Mouse (Mus musculus): ENCODE data around the gene Clasp1. TPM values are rescaled to one million over a fixed set of nuclear protein-coding genes. Genes with fewer than 3 reads are reported as not detected.
A peak's percentile ranks its signal among the peaks of the same experiment; 100 is the strongest.

Clasp1 gene
- total RNA-seq, 2 experiments from 2014 or later: 398 to 415 TPM

- DNase-seq: no peak
These were observed 14.1 kb downstream of the Clasp1 start for GRCm38 (mm10) chr1:118402966-118403365.

GRCm38 (mm10) chr1:118403440-118403839, 14.6 kb downstream of the Clasp1 start:
- DNase-seq: no peak

- no peak for DNase-seq
These were observed 18.9 kb downstream of the Clasp1 start for GRCm38 (mm10) chr1:118407586-118408250.

- DNase-seq: no peak
These were observed 20.4 kb downstream of the Clasp1 start for GRCm38 (mm10) chr1:118409249-118409648.

GRCm38 (mm10) chr1:118410824-118411223, 22.0 kb downstream of the Clasp1 start:
- no peak for DNase-seq

- no peak for DNase-seq
These were observed 24.3 kb downstream of the Clasp1 start for GRCm38 (mm10) chr1:118413169-118413568.

GRCm38 (mm10) chr1:118417047-118417730, 28.3 kb downstream of the Clasp1 start:
- DNase-seq: peak in 1 of 2 experiments; percentile 47

GRCm38 (mm10) chr1:118419399-118419798, 30.5 kb downstream of the Clasp1 start:
- no peak for DNase-seq

GRCm38 (mm10) chr1:118421149-118421548, 32.3 kb downstream of the Clasp1 start:
- DNase-seq: no peak

- no peak for DNase-seq
These were observed 34.0 kb downstream of the Clasp1 start for GRCm38 (mm10) chr1:118422812-118423211.

GRCm38 (mm10) chr1:118425982-118426381, 37.1 kb downstream of the Clasp1 start:
- no peak for DNase-seq

- peak in 1 of 2 experiments; percentile 20 for DNase-seq
These were observed 39.7 kb downstream of the Clasp1 start for GRCm38 (mm10) chr1:118428354-118429084.

- no peak for DNase-seq
These were observed 42.7 kb downstream of the Clasp1 start for GRCm38 (mm10) chr1:118431548-118431947.

- DNase-seq: peak in 1 of 2 experiments; percentile 33
These were observed 46.2 kb downstream of the Clasp1 start for GRCm38 (mm10) chr1:118435001-118435473.

GRCm38 (mm10) chr1:118437856-118438255, 49.0 kb downstream of the Clasp1 start:
- DNase-seq: peak; percentile 38 to 39

- DNase-seq: no peak
These were observed 49.5 kb downstream of the Clasp1 start for GRCm38 (mm10) chr1:118438332-118438731.

GRCm38 (mm10) chr1:118440547-118440946, 51.7 kb downstream of the Clasp1 start:
- DNase-seq: no peak

- DNase-seq: no peak
These were observed 55.6 kb downstream of the Clasp1 start for GRCm38 (mm10) chr1:118444420-118444819.

- no peak for DNase-seq
These were observed 56.1 kb downstream of the Clasp1 start for GRCm38 (mm10) chr1:118444988-118445387.

- DNase-seq: peak in 1 of 2 experiments; percentile 23
These were observed 56.6 kb downstream of the Clasp1 start for GRCm38 (mm10) chr1:118445441-118445840.

- DNase-seq: no peak
These were observed 57.1 kb downstream of the Clasp1 start for GRCm38 (mm10) chr1:118446006-118446405.

- DNase-seq: no peak
These were observed 58.3 kb downstream of the Clasp1 start for GRCm38 (mm10) chr1:118447131-118447530.

- DNase-seq: no peak
These were observed 59.4 kb downstream of the Clasp1 start for GRCm38 (mm10) chr1:118448214-118448613.

Data from heart, adult 18-20 months (tissue).